Mouse (Mus musculus): ENCODE results near the gene Styx.
A peak's percentile ranks its signal among the peaks of the same experiment; 100 is the strongest.

GRCm38 (mm10) chr14:45318426-45319236, 32.3 kb upstream of the Styx start, which contains the start of gene Ero1l:
- TF ChIP-seq CTCF (IDR thresholded peaks at IDR 0.05; ENCODE audit: borderline replicate concordance, insufficient read depth, low read depth, low read length): no peak
- TF ChIP-seq POLR2A (IDR thresholded peaks at IDR 0.05; ENCODE audit: borderline replicate concordance, insufficient read depth, low read length): peak; percentile 86

Data from cerebellum, adult 2 months (tissue).